Mouse (Mus musculus) E14TG2a.4 (cell line): Measurements from ENCODE around the gene Selenop.

ENCODE experiments used
- CTCF ChIP-seq: conservative IDR thresholded peaks from 2 replicates; pipeline ENCODE4 v1.5.1; 2014; ENCODE audit warnings: low read length
- NANOG ChIP-seq: IDR thresholded peaks from 2 replicates; pipeline ENCODE4 v1.6.1; 2014; ENCODE audit warnings: borderline replicate concordance, low read length, mixed read lengths
- POU5F1 ChIP-seq: IDR thresholded peaks from 2 replicates; pipeline ENCODE4 v1.6.1; 2014; ENCODE audit warnings: low read length, borderline replicate concordance

- TF ChIP-seq CTCF (no peak), NANOG (no peak), POU5F1 (no peak)
Observed at GRCm38 (mm10) chr15:3293477-3293876, 25.1 kb downstream of the Selenop start.
